Mouse (Mus musculus) stomach, embryonic 16.5 days (tissue): ENCODE measurements around the gene C2cd5. TPM values are rescaled to one million over a fixed set of nuclear protein-coding genes. Genes with fewer than 3 reads are reported as not detected.

Experiments used
- ATAC-seq: fragments of 200-750 bp; cut with Nextera tagmentation; 2 replicates; pipeline ENCODE4 v1.8.0; 2017; ENCODE audit warnings: moderate number of reproducible peaks, moderate TSS enrichment; ENCODE audit not compliant: insufficient read depth, low FRiP score
- H3K27ac ChIP-seq: fragments of 300-500 bp; sonication (generic); 2 replicates; pipeline ENCODE4 v1.5.1; 2014; ENCODE audit warnings: low read length
- H3K27me3 ChIP-seq: fragments of 300-500 bp; sonication (generic); 2 replicates; pipeline ENCODE4 v1.6.1; 2014; ENCODE audit warnings: low read length, control low read depth, mixed read lengths; ENCODE audit not compliant: control insufficient read depth, insufficient read depth
- H3K36me3 ChIP-seq: fragments of 300-500 bp; sonication (generic); 2 replicates; pipeline ENCODE4 v1.6.1; 2014; ENCODE audit warnings: low read length; ENCODE audit not compliant: control insufficient read depth, insufficient read depth
- H3K4me1 ChIP-seq: fragments of 300-500 bp; sonication (generic); 2 replicates; pipeline ENCODE4 v1.6.1; 2014; ENCODE audit warnings: low read length, control low read depth, mixed read lengths; ENCODE audit not compliant: control insufficient read depth, insufficient read depth
- H3K4me2 ChIP-seq: fragments of 300-500 bp; sonication (generic); 2 replicates; pipeline ENCODE4 v1.6.1; 2014; ENCODE audit warnings: low read depth, low read length, mixed read lengths
- H3K4me3 ChIP-seq: fragments of 300-500 bp; sonication (generic); replicated peaks from 2 replicates; pipeline ENCODE4 v1.5.1; 2014; ENCODE audit warnings: mild to moderate bottlenecking, low read length
- H3K9ac ChIP-seq: fragments of 300-500 bp; sonication (generic); 2 replicates; pipeline ENCODE4 v1.6.1; 2014; ENCODE audit warnings: low read length
- H3K9me3 ChIP-seq: fragments of 300-500 bp; sonication (generic); replicated peaks from 2 replicates; pipeline ENCODE4 v1.6.1; 2016; ENCODE audit warnings: low read length, control low read depth; ENCODE audit not compliant: control insufficient read depth
- WGBS: fragments of 180-500 bp; shearing (Covaris S2); extraction: QIAGEN DNeasy Blood & Tissue Kit; methylation state at CpG from one replicate; pipeline ENCODE4 v1.1.7; 2014; 5-methylcytosine and 5-hydroxymethylcytosine counted together
- polyA plus RNA-seq: library from polyadenylated mRNA; unstranded; fragments of >200 nt; fragmentation: Nextera tagmentation; extraction: Ambion mirVana; gene quantifications from 2 replicates; pipeline ENCODE4 v1.2.1, GENCODE M21; 2015

Gene C2cd5
- 23.5 and 24.1 TPM in 2 replicates for polyA plus RNA-seq

DNA sequence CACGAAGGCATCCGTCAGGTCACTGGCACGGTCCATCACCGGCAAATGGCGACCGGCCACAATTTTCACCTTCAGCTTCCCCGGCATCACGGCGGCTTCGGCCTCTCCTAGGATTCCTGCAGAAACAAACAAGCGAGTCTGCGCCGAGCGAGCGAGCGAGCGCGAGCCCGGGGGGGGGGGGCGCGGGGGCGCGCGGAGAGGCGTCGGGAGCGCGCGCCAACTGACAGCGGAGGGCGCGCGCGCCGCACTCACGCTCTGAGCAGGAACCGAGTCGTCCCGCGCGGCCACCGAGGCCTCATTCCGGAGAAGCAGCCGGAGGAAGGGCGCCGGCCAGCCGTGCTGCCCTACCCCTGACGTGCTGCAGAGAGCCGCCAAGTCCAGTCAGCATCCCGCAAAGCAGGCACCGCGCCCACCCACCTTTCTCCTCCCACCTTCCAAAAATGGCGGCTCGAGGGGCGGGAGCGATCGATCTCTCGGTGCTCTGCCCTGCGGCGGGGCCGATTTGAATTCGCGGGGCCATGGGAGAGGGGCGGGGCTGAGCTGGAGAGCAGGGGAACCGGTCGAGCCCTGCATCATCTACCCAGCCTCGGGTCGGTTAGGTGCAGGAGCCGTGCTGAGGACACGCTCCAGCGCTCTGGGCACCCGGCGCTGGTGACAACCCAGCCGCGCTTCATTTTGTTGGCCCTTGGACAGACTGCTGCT lies at the start of gene C2cd5:
TSS of gene C2cd5 (minus strand) at position 461 of the 702 bp plus-strand sequence.
- Histone ChIP-seq H3K27me3 (no peaks in the 10 kb centered on the region), H3K4me2 (peak within 1 kb of the TSS; percentile 83), H3K4me3 (peak within 1 kb of the TSS; percentile 89), H3K9me3 (0 out of 2 replicates have a peak, but pooled peaks cover 4% of the 10 kb centered on the region), H3K4me1 (no peaks in the 10 kb centered on the region), H3K9ac (peak within 1 kb of the TSS; percentile 87), H3K36me3 (no peaks in the 10 kb centered on the region), H3K27ac (peak within 1 kb of the TSS; percentile 91)
- WGBS, result under 1% methylated on average over 59 of the region's 75 CpGs
- ATAC-seq, result peak; percentile 97

DNA sequence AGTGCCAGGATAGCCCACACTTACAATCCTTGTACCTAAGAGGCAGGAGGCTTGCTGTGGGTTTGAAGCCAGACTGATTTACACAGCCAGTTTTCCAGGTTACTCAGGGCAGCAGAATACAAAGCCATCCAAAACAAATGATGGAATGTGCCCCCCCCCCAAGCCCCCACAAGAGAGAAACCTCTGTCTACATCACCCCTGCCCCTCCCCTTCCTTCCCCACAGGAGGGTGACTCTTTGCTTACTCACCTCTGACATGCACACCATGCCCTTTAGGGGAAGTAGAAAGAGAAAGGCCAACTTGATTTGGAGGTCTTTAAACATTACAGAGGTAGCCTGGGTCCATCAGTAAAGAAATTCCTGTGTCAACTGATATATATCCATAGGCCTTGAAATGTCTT lies 48.9 kb upstream of the C2cd5 start:
- Histone ChIP-seq H3K36me3 (no peaks in the 10 kb centered on the region), H3K27me3 (no peaks in the 10 kb centered on the region), H3K9ac (no peak overlapping the region), H3K4me2 (no peak overlapping the region), H3K27ac (no peak overlapping the region), H3K4me3 (no peak overlapping the region), H3K4me1 (peaks cover 13% of the 10 kb centered on the region; the same call in 1 of the 2 replicates), H3K9me3 (no peaks in the 10 kb centered on the region)
- ATAC-seq, result no peak

DNA sequence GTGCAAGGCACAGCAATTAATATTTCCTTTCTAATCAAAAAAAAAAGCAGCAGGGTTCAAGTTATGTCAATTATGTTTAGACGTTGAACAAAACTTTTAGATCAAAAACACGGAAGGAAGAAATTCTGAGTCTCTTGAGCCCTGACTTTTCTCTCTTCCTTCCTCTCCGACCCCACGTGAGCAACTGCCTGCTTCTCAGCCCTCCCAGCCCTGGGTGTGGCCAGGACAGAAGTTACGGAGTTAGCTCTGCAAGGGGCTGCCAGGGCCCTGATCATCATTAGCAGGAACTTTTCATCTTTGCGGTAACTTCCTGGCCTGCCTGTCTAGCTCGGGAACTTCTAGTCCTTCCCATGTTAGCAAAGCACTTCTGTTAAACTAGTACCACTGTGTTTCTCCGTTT lies 46.8 kb upstream of the C2cd5 start:
- ATAC-seq, result no peak
- WGBS, result 43% methylated on average over 8 of the region's 8 CpGs

GRCm38 (mm10) chr6:143145051-143145450 lies 45.1 kb upstream of the C2cd5 start:
- H3K9ac ChIP-seq, result no peak overlapping the region
- H3K27me3 ChIP-seq, result no peaks in the 10 kb centered on the region
- no peaks in the 10 kb centered on the region for H3K9me3 ChIP-seq
- H3K4me3 ChIP-seq, result no peak overlapping the region
- H3K4me1 ChIP-seq, result 0 out of 2 replicates have a peak, but pooled peaks cover 5% of the 10 kb centered on the region
- peak; percentile 44; the same call in 1 of the 2 replicates for ATAC-seq
- no peak overlapping the region for H3K4me2 ChIP-seq
- H3K36me3 ChIP-seq, result no peaks in the 10 kb centered on the region
- WGBS, result 41% methylated on average over 7 of the region's 7 CpGs
- H3K27ac ChIP-seq, result no peak overlapping the region

More for the DNA sequence above, 46.8 kb upstream of the C2cd5 start:
- no peak overlapping the region for H3K27ac ChIP-seq
- H3K9ac ChIP-seq, result no peak overlapping the region
- no peaks in the 10 kb centered on the region for H3K27me3 ChIP-seq
- no peaks in the 10 kb centered on the region for H3K9me3 ChIP-seq
- no peaks in the 10 kb centered on the region for H3K36me3 ChIP-seq
- H3K4me3 ChIP-seq, result no peak overlapping the region
- H3K4me1 ChIP-seq, result 0 out of 2 replicates have a peak, but pooled peaks cover 5% of the 10 kb centered on the region
- no peak overlapping the region for H3K4me2 ChIP-seq

GRCm38 (mm10) chr6:143144556-143144955 lies 44.6 kb upstream of the C2cd5 start:
- ATAC-seq, result no peak
- no peaks in the 10 kb centered on the region for H3K27me3 ChIP-seq

DNA sequence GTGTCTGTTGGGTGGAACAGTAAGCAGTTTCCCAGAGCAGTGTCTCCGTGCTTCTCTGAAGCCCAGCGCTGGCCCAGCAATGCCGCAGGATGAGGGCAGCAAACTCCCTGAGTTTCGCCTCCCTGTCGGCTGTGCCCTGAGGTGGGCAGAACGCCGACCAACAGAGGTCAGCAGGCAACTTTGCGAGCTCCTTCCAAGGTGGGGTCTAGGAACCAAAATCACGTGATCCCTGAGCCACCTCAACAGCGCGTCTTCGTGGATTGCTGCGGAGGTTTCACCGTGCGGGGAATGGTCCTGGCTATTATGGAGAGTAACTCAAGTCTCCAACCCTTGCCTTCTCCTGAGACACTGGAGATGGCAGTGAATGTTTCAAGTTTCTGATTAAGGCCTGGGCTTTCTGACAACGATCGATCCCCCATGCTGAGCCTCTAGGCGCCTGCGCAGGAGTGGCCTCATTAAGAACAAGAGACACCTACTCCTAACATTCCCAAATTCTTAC lies 43.9 kb upstream of the C2cd5 start:
- H3K9me3 ChIP-seq, result no peaks in the 10 kb centered on the region
- no peak overlapping the region for H3K27ac ChIP-seq
- no peak for ATAC-seq
- H3K4me3 ChIP-seq, result peak overlapping the region; percentile 34
- WGBS, result 22% methylated on average over 19 of the region's 19 CpGs
- H3K4me2 ChIP-seq, result peak overlapping the region; percentile 53
- H3K27me3 ChIP-seq, result no peaks in the 10 kb centered on the region
- 0 out of 2 replicates have a peak, but pooled peaks cover 5% of the 10 kb centered on the region for H3K4me1 ChIP-seq
- H3K36me3 ChIP-seq, result no peaks in the 10 kb centered on the region
- peak overlapping the region; percentile 54 for H3K9ac ChIP-seq

More at GRCm38 (mm10) chr6:143144556-143144955, 44.6 kb upstream of the C2cd5 start:
- no peak overlapping the region for H3K4me2 ChIP-seq
- 0 out of 2 replicates have a peak, but pooled peaks cover 5% of the 10 kb centered on the region for H3K4me1 ChIP-seq
- H3K36me3 ChIP-seq, result no peaks in the 10 kb centered on the region
- no peak overlapping the region for H3K4me3 ChIP-seq
- no peak overlapping the region for H3K9ac ChIP-seq
- WGBS, result 60% methylated on average over 2 of the region's 2 CpGs
- no peak overlapping the region for H3K27ac ChIP-seq
- no peaks in the 10 kb centered on the region for H3K9me3 ChIP-seq

- H3K27me3 ChIP-seq, result no peaks in the 10 kb centered on the region
- 78% methylated on average over 9 of the region's 9 CpGs for WGBS
- H3K4me1 ChIP-seq, result 0 out of 2 replicates have a peak, but pooled peaks cover 5% of the 10 kb centered on the region
- no peaks in the 10 kb centered on the region for H3K9me3 ChIP-seq
- no peak for ATAC-seq
- no peak overlapping the region for H3K27ac ChIP-seq
- no peak overlapping the region for H3K4me3 ChIP-seq
- peak overlapping the region; percentile 53; the same call in 1 of the 2 replicates for H3K4me2 ChIP-seq
- H3K9ac ChIP-seq, result no peak overlapping the region
- no peaks in the 10 kb centered on the region for H3K36me3 ChIP-seq
Observed at GRCm38 (mm10) chr6:143143321-143143720, 43.4 kb upstream of the C2cd5 start.

GRCm38 (mm10) chr6:143142861-143143260 lies 42.9 kb upstream of the C2cd5 start:
- Histone ChIP-seq H3K4me1 (0 out of 2 replicates have a peak, but pooled peaks cover 5% of the 10 kb centered on the region), H3K27me3 (no peaks in the 10 kb centered on the region), H3K4me3 (no peak overlapping the region), H3K27ac (no peak overlapping the region), H3K9ac (no peak overlapping the region), H3K4me2 (no peak overlapping the region), H3K9me3 (no peaks in the 10 kb centered on the region), H3K36me3 (no peaks in the 10 kb centered on the region)
- 88% methylated on average over 4 of the region's 4 CpGs for WGBS
- no peak for ATAC-seq
